Mouse (Mus musculus) heart, adult 2 months (tissue): Measurements from ENCODE around the gene Msl2. TPM values are rescaled to one million over a fixed set of nuclear protein-coding genes. Genes with fewer than 3 reads are reported as not detected.

Experiments
- DNase-seq, 2 experiments: peaks; one replicate each; pipeline ENCODE4 v3.0.0; 2021
- H3K27ac ChIP-seq: fragments of 200-600 bp; 2 replicates; pipeline ENCODE4 v1.8.1; 2022
- H3K27me3 ChIP-seq: fragments of 200-500 bp; 2 replicates; pipeline ENCODE4 v1.6.1; 2012; ENCODE audit warnings: mild to moderate bottlenecking, low read length, inconsistent platforms, mixed read lengths; ENCODE audit not compliant: control insufficient read depth, insufficient read depth
- H3K36me3 ChIP-seq: fragments of 200-500 bp; 2 replicates; pipeline ENCODE4 v1.6.1; 2012; ENCODE audit warnings: low read length, inconsistent platforms; ENCODE audit not compliant: control insufficient read depth, insufficient read depth
- H3K4me1 ChIP-seq: fragments of 200-500 bp; 2 replicates; pipeline ENCODE4 v1.6.1; 2011; ENCODE audit warnings: low read length; ENCODE audit not compliant: control insufficient read depth, insufficient read depth
- H3K4me3 ChIP-seq: fragments of 200-600 bp; 2 replicates; pipeline ENCODE4 v1.8.1; 2022
- H3K79me2 ChIP-seq: fragments of 200-500 bp; replicated peaks from 2 replicates; pipeline ENCODE4 v1.6.1; 2012; ENCODE audit warnings: mild to moderate bottlenecking, inconsistent platforms, low read length, moderate library complexity, mixed read lengths; ENCODE audit not compliant: control insufficient read depth, insufficient read depth
- H3K9ac ChIP-seq: fragments of 200-500 bp; 2 replicates; pipeline ENCODE4 v1.6.1; 2012; ENCODE audit warnings: low read depth, mild to moderate bottlenecking, control low read depth, inconsistent platforms, low read length, mixed read lengths
- CTCF ChIP-seq: fragments of 200-600 bp; IDR thresholded peaks from 2 replicates; pipeline ENCODE4 v1.8.1; 2022; ENCODE audit warnings: antibody characterized with exemption, mild to moderate bottlenecking, moderate library complexity
- EP300 ChIP-seq: fragments of 200-500 bp; IDR thresholded peaks from 2 replicates; pipeline ENCODE4 v1.6.1; 2011; ENCODE audit warnings: low read depth, low read length, control low read depth; ENCODE audit not compliant: insufficient read depth
- POLR2A ChIP-seq: fragments of 200-500 bp; IDR thresholded peaks from 2 replicates; pipeline ENCODE4 v1.6.1; 2011; ENCODE audit warnings: mild to moderate bottlenecking, low read depth, low read length, control low read depth; ENCODE audit not compliant: insufficient read depth
- WGBS: fragments of 180-500 bp; shearing (Covaris S2); methylation state at CpG from one replicate; pipeline ENCODE4 v1.1.7; 2018; 5-methylcytosine and 5-hydroxymethylcytosine counted together
- intact Hi-C: fragments of 180-260 bp; cut with DNase I; formaldehyde crosslinking; loops from one replicate; pipeline ENCODE4 v1.15.1; 2025
- polyA plus RNA-seq: library from polyadenylated mRNA; depleted of rRNA; stranded (reverse); fragments of >200 nt; gene quantifications from 2 replicates; pipeline ENCODE4 v1.2.3, GENCODE M21; 2012
- total RNA-seq, 2 experiments: library from RNA; stranded (reverse); gene quantifications; 2 replicates each; pipeline ENCODE4 v1.2.3; 2021

Gene Msl2
- total and polyA plus RNA-seq, 3 experiments = 10.8 to 35.9 (median 33.5) TPM

DNA sequence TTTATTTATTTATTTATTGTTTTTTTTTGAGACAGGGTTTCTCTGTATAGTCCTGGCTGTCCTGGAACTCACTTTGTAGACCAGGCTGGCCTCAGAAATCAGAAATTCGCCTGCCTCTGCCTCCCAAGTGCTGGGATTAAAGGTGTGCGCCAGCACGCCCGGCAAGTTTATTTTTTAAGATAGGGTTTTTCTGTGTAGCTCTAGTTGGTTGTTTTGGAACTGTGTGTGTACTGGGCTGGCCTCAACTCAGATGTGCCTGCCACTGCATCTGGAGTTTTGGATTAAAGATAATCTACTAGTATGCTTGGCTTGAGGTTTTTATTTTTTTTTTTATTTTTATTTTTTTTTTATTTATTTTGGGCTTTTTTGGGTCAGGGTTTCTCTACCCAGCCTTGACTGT, 21.5 kb downstream of the Msl2 start:
- Histone ChIP-seq H3K79me2 (peaks cover 13% of the 10 kb centered on the region), H3K36me3 (peaks cover 15% of the 10 kb centered on the region), H3K27ac (no peak overlapping the region), H3K4me1 (peaks cover 12% of the 10 kb centered on the region), H3K9ac (no peak overlapping the region), H3K4me3 (no peak overlapping the region), H3K27me3 (no peaks in the 10 kb centered on the region)
- intact Hi-C loops = no loop called here
- no peak for DNase-seq
- TF ChIP-seq CTCF = no peak
- TF ChIP-seq POLR2A = no peak
- no peak for TF ChIP-seq EP300
- 82% methylated on average over 4 of the region's 4 CpGs for WGBS

DNA sequence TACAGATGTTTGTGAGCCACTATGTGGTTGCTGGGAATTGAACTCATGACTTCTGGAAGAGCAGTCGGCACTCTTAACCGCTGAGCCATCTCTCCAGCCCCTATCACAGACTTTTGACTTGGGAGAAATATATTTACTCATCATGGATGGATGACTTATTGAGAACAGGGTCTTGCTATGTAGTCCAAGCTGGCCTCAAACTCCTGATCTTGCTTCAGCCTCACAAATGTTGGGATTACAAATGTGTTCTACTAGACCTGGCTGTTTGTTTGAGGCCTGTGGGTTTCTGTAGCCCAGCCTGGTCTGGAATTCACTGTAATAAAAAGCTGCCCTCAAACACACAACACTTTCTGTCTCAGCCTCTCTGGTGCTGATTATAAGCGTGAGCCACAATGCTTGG, 22.6 kb downstream of the Msl2 start:
- intact Hi-C loops = no loop called here
- Histone ChIP-seq H3K27me3 (no peaks in the 10 kb centered on the region), H3K4me3 (no peak overlapping the region), H3K4me1 (peaks cover 12% of the 10 kb centered on the region), H3K27ac (no peak overlapping the region), H3K9ac (no peak overlapping the region), H3K36me3 (peaks cover 23% of the 10 kb centered on the region), H3K79me2 (peaks cover 15% of the 10 kb centered on the region)
- DNase-seq = no peak
- WGBS = 91% methylated on average over 3 of the region's 3 CpGs
- TF ChIP-seq EP300 (no peak), CTCF (no peak)

DNA sequence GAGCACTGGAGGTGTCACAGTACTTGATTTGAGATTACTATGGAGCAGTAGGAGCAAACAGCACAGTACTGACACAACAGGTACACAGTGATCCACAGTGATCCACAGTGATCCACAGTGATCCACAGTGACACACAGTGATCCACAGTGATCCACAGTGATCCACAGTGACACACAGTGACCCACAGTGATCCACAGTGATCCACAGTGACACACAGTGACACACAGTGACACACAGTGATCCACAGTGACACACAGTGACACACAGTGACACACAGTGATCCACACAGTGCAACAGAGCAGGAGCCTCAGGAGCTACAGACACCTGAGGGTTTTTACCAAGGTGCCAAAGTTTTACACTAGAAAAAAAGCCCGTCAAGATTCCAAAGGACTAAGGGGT, 23.6 kb downstream of the Msl2 start:
- intact Hi-C loops = no loop called here
- WGBS = 88% methylated on average over 1 of the region's 1 CpGs

DNA sequence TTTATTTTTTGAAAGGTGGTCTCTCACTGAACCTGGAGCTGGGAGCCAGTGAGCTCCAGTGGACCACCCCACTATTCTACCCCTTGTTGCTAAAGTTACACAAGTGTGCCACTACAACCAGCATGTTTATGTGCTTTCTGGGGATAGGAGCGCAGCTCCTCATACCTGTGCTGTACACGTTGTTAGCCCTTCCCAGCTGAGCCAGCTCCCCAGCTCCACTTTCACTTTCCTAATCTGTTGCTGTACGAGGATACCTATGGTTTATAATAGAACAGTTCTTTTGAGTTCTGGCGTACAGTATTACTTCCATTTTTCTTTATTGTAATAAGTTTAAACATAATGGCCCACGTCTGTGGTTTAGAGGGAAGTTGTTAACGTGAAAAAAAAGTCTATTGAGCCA, 25.5 kb downstream of the Msl2 start:
- WGBS = 39% methylated on average over 6 of the region's 6 CpGs
- Histone ChIP-seq H3K9ac (no peak overlapping the region), H3K4me1 (peaks cover 12% of the 10 kb centered on the region), H3K27me3 (no peaks in the 10 kb centered on the region), H3K79me2 (peaks cover 15% of the 10 kb centered on the region), H3K36me3 (peaks cover 36% of the 10 kb centered on the region), H3K27ac (no peak overlapping the region), H3K4me3 (no peak overlapping the region; the same call in 1 of the 2 replicates)
- TF ChIP-seq CTCF (no peak), EP300 (no peak), POLR2A (no peak)
- no peak for DNase-seq
- intact Hi-C loops = no loop called here

More for the DNA sequence above, 23.6 kb downstream of the Msl2 start:
- H3K79me2 ChIP-seq = peaks cover 15% of the 10 kb centered on the region
- DNase-seq = no peak
- H3K9ac ChIP-seq = no peak overlapping the region
- TF ChIP-seq POLR2A (no peak), EP300 (no peak), CTCF (no peak)
- no peaks in the 10 kb centered on the region for H3K27me3 ChIP-seq
- H3K36me3 ChIP-seq = peaks cover 32% of the 10 kb centered on the region
- peaks cover 12% of the 10 kb centered on the region for H3K4me1 ChIP-seq
- no peak overlapping the region for H3K27ac ChIP-seq
- H3K4me3 ChIP-seq = no peak overlapping the region

DNA sequence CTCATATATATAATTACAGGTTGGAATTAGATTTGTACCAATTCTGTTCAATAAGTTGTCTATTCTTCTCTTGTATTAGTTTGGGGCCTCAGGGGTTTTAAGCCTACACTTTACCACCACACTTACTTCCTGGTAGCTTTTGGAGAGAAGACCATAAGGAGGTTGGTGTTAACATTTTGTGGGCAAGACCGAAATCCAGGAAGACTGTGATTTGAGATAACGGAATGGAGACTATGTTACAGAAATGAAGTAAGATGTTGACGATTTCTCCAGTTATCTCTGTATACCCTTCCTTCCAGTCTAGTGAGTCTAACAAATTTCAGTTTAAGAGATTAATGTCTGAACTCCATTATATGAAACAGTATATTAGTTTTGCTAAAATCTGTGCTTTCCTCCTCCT, 26.3 kb downstream of the Msl2 start:
- peaks cover 15% of the 10 kb centered on the region for H3K79me2 ChIP-seq
- H3K36me3 ChIP-seq = peaks cover 36% of the 10 kb centered on the region
- H3K27me3 ChIP-seq = no peaks in the 10 kb centered on the region
- peaks cover 12% of the 10 kb centered on the region for H3K4me1 ChIP-seq
- WGBS = 52% methylated on average over 3 of the region's 3 CpGs
- intact Hi-C loops = no loop called here
- no peak overlapping the region for H3K9ac ChIP-seq
- TF ChIP-seq POLR2A = no peak
- no peak for TF ChIP-seq CTCF
- no peak for TF ChIP-seq EP300
- DNase-seq = no peak
- no peak overlapping the region for H3K27ac ChIP-seq
- H3K4me3 ChIP-seq = no peak overlapping the region

DNA sequence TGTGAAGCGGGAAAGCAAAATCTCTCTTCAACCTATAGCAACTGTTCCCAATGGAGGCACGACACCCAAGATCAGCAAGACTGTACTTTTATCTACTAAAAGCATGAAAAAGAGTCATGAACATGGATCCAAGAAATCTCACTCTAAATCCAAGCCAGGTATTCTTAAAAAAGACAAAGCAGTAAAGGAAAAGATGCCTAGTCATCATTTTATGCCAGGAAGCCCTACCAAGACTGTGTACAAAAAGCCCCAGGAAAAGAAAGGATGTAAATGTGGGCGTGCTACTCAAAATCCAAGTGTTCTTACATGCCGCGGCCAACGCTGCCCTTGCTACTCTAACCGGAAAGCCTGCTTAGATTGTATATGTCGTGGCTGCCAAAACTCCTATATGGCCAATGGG, 27.6 kb downstream of the Msl2 start:
- TF ChIP-seq EP300 (no peak), POLR2A (no peak), CTCF (no peak)
- H3K9ac ChIP-seq = no peak overlapping the region
- H3K27ac ChIP-seq = no peak overlapping the region
- intact Hi-C loops = no loop called here
- H3K4me1 ChIP-seq = peaks cover 12% of the 10 kb centered on the region
- peaks cover 36% of the 10 kb centered on the region for H3K36me3 ChIP-seq
- DNase-seq = no peak
- WGBS = 89% methylated on average over 8 of the region's 8 CpGs
- H3K27me3 ChIP-seq = no peaks in the 10 kb centered on the region
- H3K4me3 ChIP-seq = no peak overlapping the region
- peaks cover 14% of the 10 kb centered on the region for H3K79me2 ChIP-seq
